Mouse (Mus musculus) midbrain, embryonic 10.5 days (tissue): ENCODE results near the gene Tmem108. TPM values are rescaled to one million over a fixed set of nuclear protein-coding genes. Genes with fewer than 3 reads are reported as not detected.

ENCODE experiments used
- DNase-seq: peaks from one replicate; pipeline ENCODE4 v3.0.0-alpha.2; 2017; ENCODE audit warnings: low spot score
- H3K27ac ChIP-seq: fragments of 300-500 bp; sonication (generic); replicated peaks from 2 replicates; pipeline ENCODE4 v1.5.1; 2016; ENCODE audit warnings: mild to moderate bottlenecking
- H3K27me3 ChIP-seq: fragments of 300-500 bp; sonication (generic); 2 replicates; pipeline ENCODE4 v1.6.1; 2016; ENCODE audit warnings: low read depth, mild to moderate bottlenecking; ENCODE audit not compliant: poor library complexity, severe bottlenecking
- H3K36me3 ChIP-seq: fragments of 300-500 bp; sonication (generic); 2 replicates; pipeline ENCODE4 v1.6.1; 2016; ENCODE audit warnings: mild to moderate bottlenecking, moderate library complexity
- H3K4me1 ChIP-seq: fragments of 300-500 bp; sonication (generic); 2 replicates; pipeline ENCODE4 v1.6.1; 2016
- H3K4me3 ChIP-seq: fragments of 300-500 bp; sonication (generic); 2 replicates; pipeline ENCODE4 v1.5.1; 2016; ENCODE audit warnings: mild to moderate bottlenecking, moderate library complexity
- H3K9me3 ChIP-seq: fragments of 300-500 bp; sonication (generic); replicated peaks from 2 replicates; pipeline ENCODE4 v1.6.1; 2016; ENCODE audit warnings: mild to moderate bottlenecking
- WGBS: fragments of 180-500 bp; shearing (Covaris S2); methylation state at CpG from one replicate; pipeline ENCODE4 v1.1.7; 2016; 5-methylcytosine and 5-hydroxymethylcytosine counted together
- polyA plus RNA-seq: library from polyadenylated mRNA; unstranded; fragments of >200 nt; fragmentation: Nextera tagmentation; extraction: Ambion mirVana; gene quantifications from 2 replicates; pipeline ENCODE4 v1.2.1, GENCODE M21; 2016

Tmem108 gene
- polyA plus RNA-seq, 1 experiment from 2014 or later: 15.6 TPM

DNA sequence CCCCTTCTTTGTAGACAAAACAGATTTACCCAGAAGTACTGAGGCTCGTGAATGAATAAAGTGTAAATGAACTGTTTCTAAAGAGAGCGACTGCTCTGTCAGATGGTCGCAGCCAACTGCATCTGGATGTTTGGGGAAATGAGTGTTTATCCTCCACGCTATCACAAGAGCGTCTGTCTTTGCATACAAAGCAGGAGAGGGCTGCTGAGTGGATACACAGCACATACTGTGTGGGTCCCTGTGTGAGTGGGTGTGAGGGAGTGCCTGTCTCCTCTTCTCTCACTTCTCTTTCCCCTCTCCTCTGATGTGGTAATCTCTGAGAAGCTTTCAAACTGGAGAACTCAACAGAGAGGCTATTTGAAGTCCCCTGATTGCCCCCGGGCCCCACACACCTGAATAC is 64.7 kb downstream of the Tmem108 start:
- H3K4me3 ChIP-seq: no peak overlapping the region
- 0 out of 2 replicates have a peak, but pooled peaks cover 4% of the 10 kb centered on the region for H3K4me1 ChIP-seq
- no peak for DNase-seq
- H3K9me3 ChIP-seq: 0 out of 2 replicates have a peak, but pooled peaks cover 7% of the 10 kb centered on the region
- no peaks in the 10 kb centered on the region for H3K36me3 ChIP-seq
- WGBS: 86% methylated on average over 6 of the region's 6 CpGs
- no peaks in the 10 kb centered on the region for H3K27me3 ChIP-seq
- H3K27ac ChIP-seq: no peak overlapping the region

GRCm38 (mm10) chr9:103693826-103694225 is 67.8 kb downstream of the Tmem108 start:
- Histone ChIP-seq H3K4me1 (no peaks in the 10 kb centered on the region), H3K9me3 (0 out of 2 replicates have a peak, but pooled peaks cover 7% of the 10 kb centered on the region), H3K36me3 (no peaks in the 10 kb centered on the region), H3K27me3 (no peaks in the 10 kb centered on the region), H3K27ac (no peak overlapping the region), H3K4me3 (no peak overlapping the region)
- no peak for DNase-seq

GRCm38 (mm10) chr9:103692699-103693098 is 68.9 kb downstream of the Tmem108 start:
- Histone ChIP-seq H3K36me3 (no peaks in the 10 kb centered on the region), H3K27ac (no peak overlapping the region), H3K4me3 (no peak overlapping the region), H3K9me3 (0 out of 2 replicates have a peak, but pooled peaks cover 7% of the 10 kb centered on the region), H3K27me3 (no peaks in the 10 kb centered on the region), H3K4me1 (peaks cover 1% of the 10 kb centered on the region)
- WGBS: 75% methylated on average over 4 of the region's 4 CpGs
- DNase-seq: no peak

- Histone ChIP-seq H3K9me3 (0 out of 2 replicates have a peak, but pooled peaks cover 7% of the 10 kb centered on the region), H3K4me3 (no peak overlapping the region), H3K36me3 (no peaks in the 10 kb centered on the region), H3K27ac (no peak overlapping the region), H3K4me1 (peaks cover 10% of the 10 kb centered on the region), H3K27me3 (no peaks in the 10 kb centered on the region)
- 91% methylated on average over 9 of the region's 9 CpGs for WGBS
- no peak for DNase-seq
Observed at GRCm38 (mm10) chr9:103691847-103692246, 69.8 kb downstream of the Tmem108 start.

GRCm38 (mm10) chr9:103690446-103690845 is 71.2 kb downstream of the Tmem108 start:
- no peak overlapping the region for H3K27ac ChIP-seq
- no peak for DNase-seq
- 51% methylated on average over 3 of the region's 3 CpGs for WGBS
- H3K9me3 ChIP-seq: 0 out of 2 replicates have a peak, but pooled peaks cover under 1% of the 10 kb centered on the region
- H3K27me3 ChIP-seq: no peaks in the 10 kb centered on the region
- H3K4me1 ChIP-seq: peaks cover 13% of the 10 kb centered on the region
- no peaks in the 10 kb centered on the region for H3K36me3 ChIP-seq
- H3K4me3 ChIP-seq: no peak overlapping the region

DNA sequence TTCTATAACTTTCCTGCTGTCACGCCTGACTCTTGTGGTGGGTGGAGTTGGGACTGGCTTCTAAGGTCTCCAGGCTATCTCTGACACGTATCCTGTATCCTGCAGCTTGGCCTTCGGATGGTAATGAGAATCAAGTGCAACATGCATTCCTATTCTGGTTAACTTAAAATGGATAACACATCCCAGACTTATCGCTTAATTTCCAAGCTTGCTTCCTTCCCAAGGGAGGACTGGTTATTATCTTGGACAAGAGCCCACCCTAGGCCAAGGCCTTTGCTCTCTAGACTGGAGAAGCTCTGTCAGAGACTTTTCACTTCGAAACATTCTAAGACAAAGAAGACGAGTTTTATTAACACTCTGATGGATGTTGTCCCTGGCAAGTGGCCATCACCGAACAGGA is 71.9 kb downstream of the Tmem108 start:
- Histone ChIP-seq H3K27ac (no peak overlapping the region), H3K27me3 (no peaks in the 10 kb centered on the region), H3K9me3 (no peaks in the 10 kb centered on the region), H3K4me3 (no peak overlapping the region), H3K4me1 (peaks cover 13% of the 10 kb centered on the region), H3K36me3 (no peaks in the 10 kb centered on the region)
- WGBS: 91% methylated on average over 7 of the region's 7 CpGs
- DNase-seq: no peak

- H3K27me3 ChIP-seq: no peaks in the 10 kb centered on the region
- no peak for DNase-seq
- H3K4me1 ChIP-seq: peaks cover 13% of the 10 kb centered on the region
- H3K9me3 ChIP-seq: no peaks in the 10 kb centered on the region
- H3K4me3 ChIP-seq: no peak overlapping the region
- 88% methylated on average over 10 of the region's 10 CpGs for WGBS
- H3K36me3 ChIP-seq: no peaks in the 10 kb centered on the region
- no peak overlapping the region for H3K27ac ChIP-seq
Observed at GRCm38 (mm10) chr9:103689006-103689405, 72.6 kb downstream of the Tmem108 start.

DNA sequence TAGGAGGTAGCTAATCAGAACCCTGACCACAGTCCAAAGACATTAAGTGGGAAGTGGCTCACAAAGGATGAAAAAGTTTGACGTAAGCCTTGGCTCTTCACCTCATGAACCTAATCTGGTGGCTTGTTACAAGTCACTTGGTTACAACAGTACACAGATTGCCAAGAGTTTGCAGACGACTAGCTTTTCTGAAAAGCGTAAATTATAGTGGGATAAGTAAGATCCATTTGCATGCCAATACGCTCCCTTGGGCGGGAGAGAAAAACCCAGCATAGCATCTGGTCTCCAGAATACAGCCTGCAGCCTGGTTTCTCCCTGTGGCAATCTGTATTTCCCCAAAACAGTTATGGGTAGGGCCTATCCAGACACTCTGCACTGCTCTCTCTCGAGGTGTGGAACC is 74.5 kb downstream of the Tmem108 start:
- Histone ChIP-seq H3K27ac (peak overlapping the region; percentile 47; the same call in 1 of the 2 replicates), H3K27me3 (no peaks in the 10 kb centered on the region), H3K36me3 (no peaks in the 10 kb centered on the region), H3K4me1 (peaks cover 14% of the 10 kb centered on the region), H3K9me3 (no peaks in the 10 kb centered on the region), H3K4me3 (no peak overlapping the region)
- WGBS: 40% methylated on average over 6 of the region's 6 CpGs
- DNase-seq: no peak

DNA sequence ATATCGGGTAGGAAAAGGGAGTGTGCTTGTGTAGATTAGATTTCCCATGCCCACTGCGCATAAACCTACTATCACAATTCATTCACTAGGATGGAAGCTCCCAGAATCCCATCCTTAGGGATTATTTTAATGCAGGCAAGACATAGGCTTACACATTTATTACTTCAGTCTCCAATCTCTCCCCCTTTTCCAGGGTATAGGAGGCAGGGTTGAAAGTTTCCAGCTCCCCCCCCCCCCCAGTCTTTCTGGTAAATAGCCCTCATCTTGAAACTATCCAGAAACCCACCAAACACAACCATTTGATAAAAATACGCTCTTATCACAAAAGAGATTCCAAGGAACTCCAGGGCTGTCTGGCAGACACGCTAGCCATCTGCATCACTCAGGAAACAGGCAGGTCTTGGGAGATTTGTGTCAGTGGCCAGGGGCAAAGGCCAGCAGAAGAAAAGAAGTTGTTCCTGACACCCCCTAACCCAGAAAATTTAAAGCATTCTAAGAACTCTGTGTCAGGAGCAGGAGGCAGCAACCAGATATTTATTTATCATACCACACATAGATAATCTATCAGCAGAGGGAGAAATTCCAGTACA is 79.8 kb downstream of the Tmem108 start:
- H3K4me3 ChIP-seq: no peak overlapping the region
- WGBS: 76% methylated on average over 4 of the region's 4 CpGs
- DNase-seq: no peak
- no peaks in the 10 kb centered on the region for H3K27me3 ChIP-seq
- H3K9me3 ChIP-seq: no peaks in the 10 kb centered on the region
- no peaks in the 10 kb centered on the region for H3K36me3 ChIP-seq
- no peak overlapping the region for H3K27ac ChIP-seq
- H3K4me1 ChIP-seq: peaks cover 31% of the 10 kb centered on the region

GRCm38 (mm10) chr9:103679234-103679633 is 82.4 kb downstream of the Tmem108 start:
- no peaks in the 10 kb centered on the region for H3K36me3 ChIP-seq
- DNase-seq: no peak
- no peaks in the 10 kb centered on the region for H3K27me3 ChIP-seq
- H3K4me1 ChIP-seq: peaks cover 27% of the 10 kb centered on the region
- no peak overlapping the region for H3K27ac ChIP-seq
- H3K4me3 ChIP-seq: no peak overlapping the region
- 39% methylated on average over 2 of the region's 2 CpGs for WGBS
- no peaks in the 10 kb centered on the region for H3K9me3 ChIP-seq

GRCm38 (mm10) chr9:103678531-103679060 is 83.0 kb downstream of the Tmem108 start:
- H3K27ac ChIP-seq: no peak overlapping the region
- H3K4me1 ChIP-seq: peaks cover 27% of the 10 kb centered on the region
- DNase-seq: no peak
- no peak overlapping the region for H3K4me3 ChIP-seq
- H3K9me3 ChIP-seq: no peaks in the 10 kb centered on the region
- WGBS: 48% methylated on average over 7 of the region's 7 CpGs
- no peaks in the 10 kb centered on the region for H3K36me3 ChIP-seq
- no peaks in the 10 kb centered on the region for H3K27me3 ChIP-seq

- no peaks in the 10 kb centered on the region for H3K27me3 ChIP-seq
- H3K4me3 ChIP-seq: no peak overlapping the region
- no peak overlapping the region for H3K27ac ChIP-seq
- DNase-seq: no peak
- WGBS: 88% methylated on average over 5 of the region's 5 CpGs
- H3K4me1 ChIP-seq: peaks cover 27% of the 10 kb centered on the region
- no peaks in the 10 kb centered on the region for H3K36me3 ChIP-seq
- no peaks in the 10 kb centered on the region for H3K9me3 ChIP-seq
Observed at GRCm38 (mm10) chr9:103677811-103678210, 83.8 kb downstream of the Tmem108 start.

- Histone ChIP-seq H3K27me3 (no peaks in the 10 kb centered on the region), H3K4me1 (peaks cover 20% of the 10 kb centered on the region), H3K4me3 (no peak overlapping the region), H3K36me3 (no peaks in the 10 kb centered on the region), H3K9me3 (no peaks in the 10 kb centered on the region), H3K27ac (no peak overlapping the region)
- WGBS: 88% methylated on average over 13 of the region's 13 CpGs
- DNase-seq: no peak
Observed at GRCm38 (mm10) chr9:103675721-103676480, 85.7 kb downstream of the Tmem108 start.
